Mouse (Mus musculus): ENCODE measurements around the gene Gadd45gip1.

Gene Gadd45gip1

GRCm38 (mm10) chr8:84831490-84831889 is at the start of gene Gadd45gip1:
Gadd45gip1 (plus strand) TSS chr8:84831522.
- DNase-seq (ENCODE audit: low spot score) = no peak

GRCm38 (mm10) chr8:84781686-84782505 is 49.4 kb upstream of the Gadd45gip1 start:
- DNase-seq (ENCODE audit: low spot score) = no peak

GRCm38 (mm10) chr8:84782680-84783079 is 48.6 kb upstream of the Gadd45gip1 start:
- no peak for DNase-seq (ENCODE audit: low spot score)

- no peak for DNase-seq (ENCODE audit: low spot score)
Observed at GRCm38 (mm10) chr8:84783198-84783918, 48.0 kb upstream of the Gadd45gip1 start.

- DNase-seq (ENCODE audit: low spot score) = no peak
Observed at GRCm38 (mm10) chr8:84783919-84784581, 47.3 kb upstream of the Gadd45gip1 start.

GRCm38 (mm10) chr8:84784681-84785505 is 46.4 kb upstream of the Gadd45gip1 start:
- DNase-seq (ENCODE audit: low spot score) = no peak

- no peak for DNase-seq (ENCODE audit: low spot score)
Observed at GRCm38 (mm10) chr8:84785506-84785755, 45.9 kb upstream of the Gadd45gip1 start.

- no peak for DNase-seq (ENCODE audit: low spot score)
Observed at GRCm38 (mm10) chr8:84785756-84786677, 45.3 kb upstream of the Gadd45gip1 start.

GRCm38 (mm10) chr8:84786801-84787467 is 44.4 kb upstream of the Gadd45gip1 start:
- no peak for DNase-seq (ENCODE audit: low spot score)

GRCm38 (mm10) chr8:84787523-84788302 is 43.6 kb upstream of the Gadd45gip1 start:
- no peak for DNase-seq (ENCODE audit: low spot score)

GRCm38 (mm10) chr8:84788896-84789295 is 42.4 kb upstream of the Gadd45gip1 start:
- no peak for DNase-seq (ENCODE audit: low spot score)

GRCm38 (mm10) chr8:84789345-84789744 is 42.0 kb upstream of the Gadd45gip1 start:
- no peak for DNase-seq (ENCODE audit: low spot score)

- no peak for DNase-seq (ENCODE audit: low spot score)
Observed at GRCm38 (mm10) chr8:84789855-84790486, 41.4 kb upstream of the Gadd45gip1 start.

GRCm38 (mm10) chr8:84790537-84790936 is 40.8 kb upstream of the Gadd45gip1 start:
- DNase-seq (ENCODE audit: low spot score) = no peak

- DNase-seq (ENCODE audit: low spot score) = no peak
Observed at GRCm38 (mm10) chr8:84792429-84792947, 38.8 kb upstream of the Gadd45gip1 start.

GRCm38 (mm10) chr8:84793134-84793533 is 38.2 kb upstream of the Gadd45gip1 start:
- no peak for DNase-seq (ENCODE audit: low spot score)

GRCm38 (mm10) chr8:84793791-84794485 is 37.4 kb upstream of the Gadd45gip1 start:
- no peak for DNase-seq (ENCODE audit: low spot score)

GRCm38 (mm10) chr8:84794486-84794885 is 36.8 kb upstream of the Gadd45gip1 start:
- no peak for DNase-seq (ENCODE audit: low spot score)

All from yolk sac, embryonic 10.5 days (tissue).